Mouse (Mus musculus) stomach, embryonic 14.5 days (tissue): ENCODE results near the gene Sbk2. TPM values are rescaled to one million over a fixed set of nuclear protein-coding genes. Genes with fewer than 3 reads are reported as not detected.

Experiments used
- ATAC-seq: fragments of 200-750 bp; cut with Nextera tagmentation; 2 replicates; pipeline ENCODE4 v1.8.0; 2017; ENCODE audit warnings: low read depth, moderate TSS enrichment; ENCODE audit not compliant: insufficient number of reproducible peaks, insufficient read depth, low FRiP score
- H3K27ac ChIP-seq: fragments of 300-500 bp; sonication (generic); 2 replicates; pipeline ENCODE4 v1.5.1; 2014; ENCODE audit warnings: mild to moderate bottlenecking, low read length, moderate library complexity, mixed read lengths
- H3K27me3 ChIP-seq: fragments of 300-500 bp; sonication (generic); 2 replicates; pipeline ENCODE4 v1.6.1; 2014; ENCODE audit warnings: low read length, control low read depth, mixed read lengths; ENCODE audit not compliant: control insufficient read depth, insufficient read depth
- H3K36me3 ChIP-seq: fragments of 300-500 bp; sonication (generic); 2 replicates; pipeline ENCODE4 v1.6.1; 2014; ENCODE audit warnings: mild to moderate bottlenecking, control low read depth, low read length, moderate library complexity, mixed read lengths; ENCODE audit not compliant: control insufficient read depth, insufficient read depth
- H3K4me1 ChIP-seq: fragments of 300-500 bp; sonication (generic); 2 replicates; pipeline ENCODE4 v1.6.1; 2014; ENCODE audit warnings: low read length, control low read depth, mixed read lengths; ENCODE audit not compliant: control insufficient read depth, insufficient read depth
- H3K4me2 ChIP-seq: fragments of 300-500 bp; sonication (generic); replicated peaks from 2 replicates; pipeline ENCODE4 v1.6.1; 2014; ENCODE audit warnings: low read depth, low read length, control low read depth
- H3K4me3 ChIP-seq: fragments of 300-500 bp; sonication (generic); 2 replicates; pipeline ENCODE4 v1.5.1; 2014; ENCODE audit warnings: low read depth, low read length, control low read depth
- H3K9ac ChIP-seq: fragments of 300-500 bp; sonication (generic); replicated peaks from 2 replicates; pipeline ENCODE4 v1.6.1; 2014; ENCODE audit warnings: low read depth, mild to moderate bottlenecking, control low read depth, low read length, moderate library complexity, mixed read lengths
- H3K9me3 ChIP-seq: fragments of 300-500 bp; sonication (generic); 2 replicates; pipeline ENCODE4 v1.6.1; 2016; ENCODE audit warnings: low read depth, low read length, control low read depth; ENCODE audit not compliant: control insufficient read depth
- WGBS: fragments of 180-500 bp; shearing (Covaris S2); extraction: QIAGEN DNeasy Blood & Tissue Kit; methylation state at CpG from one replicate; pipeline ENCODE4 v1.1.7; 2014; 5-methylcytosine and 5-hydroxymethylcytosine counted together
- polyA plus RNA-seq: library from polyadenylated mRNA; unstranded; fragments of >200 nt; fragmentation: Nextera tagmentation; extraction: Ambion mirVana; gene quantifications from 2 replicates; pipeline ENCODE4 v1.2.1, GENCODE M21; 2014

The Sbk2 gene
- polyA plus RNA-seq, 1 experiment from 2014 or later: 1.4 TPM

GRCm38 (mm10) chr7:4922508-4922907, 41.7 kb downstream of the Sbk2 start:
- Histone ChIP-seq H3K36me3 (peaks cover 28% of the 10 kb centered on the region), H3K4me1 (peaks cover 47% of the 10 kb centered on the region), H3K4me3 (peak overlapping the region; percentile 25), H3K9me3 (no peaks in the 10 kb centered on the region), H3K27ac (peak overlapping the region; percentile 64), H3K4me2 (peak overlapping the region; percentile 66), H3K27me3 (no peaks in the 10 kb centered on the region), H3K9ac (no peak overlapping the region; the same call in 1 of the 2 replicates)
- ATAC-seq: peak; percentile 23; the same call in 1 of the 2 replicates
- WGBS: under 1% methylated on average over 14 of the region's 14 CpGs

GRCm38 (mm10) chr7:4921824-4922482, 42.3 kb downstream of the Sbk2 start, which contains the start of gene Nat14:
Gene Nat14, plus strand, starts transcription at chr7:4922028.
- no peak within 1 kb of the TSS; the same call in 1 of the 2 replicates for H3K9ac ChIP-seq
- WGBS: 31% methylated on average over 8 of the region's 8 CpGs
- H3K9me3 ChIP-seq: no peaks in the 10 kb centered on the region
- peaks cover 47% of the 10 kb centered on the region for H3K4me1 ChIP-seq
- ATAC-seq: no peak
- peak within 1 kb of the TSS; percentile 25 for H3K4me3 ChIP-seq
- peak within 1 kb of the TSS; percentile 66 for H3K4me2 ChIP-seq
- no peaks in the 10 kb centered on the region for H3K27me3 ChIP-seq
- peak within 1 kb of the TSS; percentile 64 for H3K27ac ChIP-seq
- peaks cover 28% of the 10 kb centered on the region for H3K36me3 ChIP-seq

DNA sequence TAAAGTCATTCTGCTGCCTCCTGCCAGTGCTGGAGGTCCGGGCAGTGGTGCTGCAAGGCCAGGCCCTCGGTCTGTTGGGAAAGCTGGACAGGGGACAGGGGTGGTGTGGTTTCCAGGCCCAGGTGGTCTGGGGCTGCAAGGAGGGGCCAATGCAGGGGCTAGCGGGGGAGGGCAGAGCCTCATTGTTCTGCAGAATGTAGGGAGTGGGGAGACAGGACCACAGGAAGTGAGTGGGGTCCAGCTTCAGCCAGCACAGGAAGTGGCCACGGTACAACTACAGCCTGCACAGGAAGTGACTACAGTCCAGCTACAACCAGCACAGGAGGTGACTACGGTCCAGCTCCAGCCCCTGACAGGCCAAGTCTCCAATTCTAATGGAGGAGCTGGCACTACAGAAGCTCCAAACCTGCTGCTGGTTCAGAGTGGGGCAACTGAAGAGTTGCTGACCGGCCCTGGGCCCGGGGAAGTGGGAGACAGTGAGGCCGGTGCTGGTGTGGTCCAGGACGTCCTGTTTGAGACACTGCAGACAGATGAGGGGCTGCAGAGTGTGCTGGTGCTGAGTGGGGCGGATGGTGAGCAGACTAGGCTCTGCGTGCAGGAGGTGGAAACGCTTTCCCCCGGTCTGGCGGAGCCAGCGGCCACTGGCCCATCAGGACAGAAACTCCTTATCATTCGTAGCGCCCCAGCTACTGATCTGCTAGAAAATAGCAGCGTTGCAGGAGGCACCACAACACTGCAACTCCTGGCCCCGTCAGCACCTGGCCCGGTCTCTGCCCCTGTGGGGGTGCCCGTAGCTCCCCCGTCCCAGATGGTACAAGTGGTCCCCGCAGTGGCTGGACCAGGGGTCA, 43.0 kb downstream of the Sbk2 start:
- H3K4me2 ChIP-seq: no peak overlapping the region
- no peak for ATAC-seq
- H3K27ac ChIP-seq: 0 out of 2 replicates have a peak overlapping the region, but pooled peaks have one; percentile 2
- no peak overlapping the region for H3K4me3 ChIP-seq
- peaks cover 28% of the 10 kb centered on the region for H3K36me3 ChIP-seq
- no peak overlapping the region for H3K9ac ChIP-seq
- WGBS: 67% methylated on average over 23 of the region's 23 CpGs
- H3K4me1 ChIP-seq: peaks cover 45% of the 10 kb centered on the region
- H3K27me3 ChIP-seq: no peaks in the 10 kb centered on the region
- no peaks in the 10 kb centered on the region for H3K9me3 ChIP-seq

GRCm38 (mm10) chr7:4920496-4920895, 43.7 kb downstream of the Sbk2 start:
- H3K9me3 ChIP-seq: no peaks in the 10 kb centered on the region
- no peak for ATAC-seq
- H3K4me2 ChIP-seq: no peak overlapping the region
- no peak overlapping the region for H3K9ac ChIP-seq
- whole genome bisulfite sequencing: 88% methylated on average over 17 of the region's 19 CpGs
- H3K36me3 ChIP-seq: peaks cover 28% of the 10 kb centered on the region
- H3K27me3 ChIP-seq: no peaks in the 10 kb centered on the region
- peaks cover 41% of the 10 kb centered on the region for H3K4me1 ChIP-seq
- no peak overlapping the region for H3K4me3 ChIP-seq
- 0 out of 2 replicates have a peak overlapping the region, but pooled peaks have one; percentile 2 for H3K27ac ChIP-seq

- Histone ChIP-seq H3K9ac (no peak overlapping the region), H3K4me2 (no peak overlapping the region), H3K36me3 (peaks cover 28% of the 10 kb centered on the region), H3K27ac (no peak overlapping the region), H3K9me3 (no peaks in the 10 kb centered on the region), H3K4me1 (peaks cover 39% of the 10 kb centered on the region), H3K27me3 (no peaks in the 10 kb centered on the region), H3K4me3 (no peak overlapping the region)
- ATAC-seq: no peak
- WGBS: 90% methylated on average over 21 of the region's 21 CpGs
These were observed 44.2 kb downstream of the Sbk2 start for GRCm38 (mm10) chr7:4919971-4920370.

GRCm38 (mm10) chr7:4919096-4919495, 45.1 kb downstream of the Sbk2 start:
- Histone ChIP-seq H3K4me3 (no peak overlapping the region), H3K4me1 (peaks cover 32% of the 10 kb centered on the region), H3K4me2 (no peak overlapping the region), H3K27ac (no peak overlapping the region), H3K27me3 (no peaks in the 10 kb centered on the region), H3K9ac (no peak overlapping the region), H3K9me3 (no peaks in the 10 kb centered on the region), H3K36me3 (peaks cover 28% of the 10 kb centered on the region)
- ATAC-seq: no peak
- 85% methylated on average over 21 of the region's 21 CpGs for WGBS

GRCm38 (mm10) chr7:4918681-4919080, 45.5 kb downstream of the Sbk2 start:
- 94% methylated on average over 15 of the region's 15 CpGs for WGBS

DNA sequence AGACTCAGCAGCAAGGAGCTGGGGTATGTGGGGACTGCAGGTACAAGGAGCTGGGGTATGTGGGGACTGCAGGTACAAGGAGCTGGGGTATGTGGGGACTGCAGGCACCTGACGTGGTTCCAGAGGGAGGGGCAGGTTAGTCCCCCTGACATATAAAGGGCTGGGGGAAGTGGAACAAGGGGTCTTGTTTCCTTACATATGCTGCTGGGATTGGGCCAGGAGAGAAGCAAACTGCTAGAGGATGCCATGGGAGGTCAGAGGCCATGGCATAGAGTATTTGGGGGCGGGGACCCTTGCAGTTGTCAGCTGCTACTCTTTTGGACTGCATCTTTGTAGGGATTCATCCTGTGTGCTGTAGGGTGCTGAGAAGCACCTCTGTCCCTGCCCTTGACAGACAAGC, 46.7 kb downstream of the Sbk2 start:
- 86% methylated on average over 2 of the region's 2 CpGs for WGBS
- H3K36me3 ChIP-seq: peaks cover 28% of the 10 kb centered on the region
- H3K9me3 ChIP-seq: no peaks in the 10 kb centered on the region
- H3K4me3 ChIP-seq: no peak overlapping the region
- H3K4me2 ChIP-seq: no peak overlapping the region
- H3K9ac ChIP-seq: no peak overlapping the region
- no peaks in the 10 kb centered on the region for H3K27me3 ChIP-seq
- no peak for ATAC-seq
- H3K27ac ChIP-seq: no peak overlapping the region
- peaks cover 16% of the 10 kb centered on the region for H3K4me1 ChIP-seq

More at GRCm38 (mm10) chr7:4918681-4919080, 45.5 kb downstream of the Sbk2 start:
- Histone ChIP-seq H3K4me1 (peaks cover 28% of the 10 kb centered on the region), H3K4me2 (no peak overlapping the region), H3K27ac (no peak overlapping the region), H3K36me3 (peaks cover 28% of the 10 kb centered on the region), H3K27me3 (no peaks in the 10 kb centered on the region), H3K9me3 (no peaks in the 10 kb centered on the region), H3K9ac (no peak overlapping the region), H3K4me3 (no peak overlapping the region)
- no peak for ATAC-seq
